Mouse (Mus musculus) kidney, embryonic 14.5 days (tissue): ENCODE results near the gene Olfr781. TPM values are rescaled to one million over a fixed set of nuclear protein-coding genes. Genes with fewer than 3 reads are reported as not detected.
"Not testable (repeated sequence)": the region's sequence is repeated elsewhere in the genome, so short reads cannot be mapped to it uniquely, and the experiment has no call there.

Experiments used
- ATAC-seq: fragments of 200-750 bp; cut with Nextera tagmentation; 2 replicates; pipeline ENCODE4 v1.8.0; 2017; ENCODE audit warnings: moderate number of reproducible peaks, mild to moderate bottlenecking, moderate TSS enrichment, moderate library complexity; ENCODE audit not compliant: low FRiP score, low TSS enrichment
- H3K27ac ChIP-seq: fragments of 300-500 bp; sonication (generic); 2 replicates; pipeline ENCODE4 v1.5.1; 2014; ENCODE audit warnings: low read depth, mild to moderate bottlenecking, low read length, moderate library complexity, mixed read lengths
- H3K27me3 ChIP-seq: fragments of 300-500 bp; sonication (generic); 2 replicates; pipeline ENCODE4 v1.6.1; 2014; ENCODE audit warnings: mild to moderate bottlenecking, low read length; ENCODE audit not compliant: control insufficient read depth, insufficient read depth
- H3K36me3 ChIP-seq: fragments of 300-500 bp; sonication (generic); 2 replicates; pipeline ENCODE4 v1.6.1; 2014; ENCODE audit warnings: low read length, mixed read lengths; ENCODE audit not compliant: control insufficient read depth, insufficient read depth
- H3K4me1 ChIP-seq: fragments of 300-500 bp; sonication (generic); 2 replicates; pipeline ENCODE4 v1.6.1; 2014; ENCODE audit warnings: low read length, mixed read lengths; ENCODE audit not compliant: control insufficient read depth, insufficient read depth
- H3K4me2 ChIP-seq: fragments of 300-500 bp; sonication (generic); replicated peaks from 2 replicates; pipeline ENCODE4 v1.6.1; 2014; ENCODE audit warnings: low read depth, mild to moderate bottlenecking, low read length
- H3K4me3 ChIP-seq: fragments of 300-500 bp; sonication (generic); 2 replicates; pipeline ENCODE4 v1.5.1; 2014; ENCODE audit warnings: mild to moderate bottlenecking, low read length
- H3K9ac ChIP-seq: fragments of 300-500 bp; sonication (generic); 2 replicates; pipeline ENCODE4 v1.6.1; 2014; ENCODE audit warnings: low read depth, mild to moderate bottlenecking, low read length, moderate library complexity
- H3K9me3 ChIP-seq: fragments of 300-500 bp; sonication (generic); 2 replicates; pipeline ENCODE4 v1.6.1; 2016; ENCODE audit warnings: low read length; ENCODE audit not compliant: control insufficient read depth
- WGBS: fragments of 180-500 bp; shearing (Covaris S2); extraction: QIAGEN DNeasy Blood & Tissue Kit; methylation state at CpG from one replicate; pipeline ENCODE4 v1.1.7; 2014; 5-methylcytosine and 5-hydroxymethylcytosine counted together
- polyA plus RNA-seq: library from polyadenylated mRNA; unstranded; fragments of >200 nt; fragmentation: Nextera tagmentation; extraction: Ambion mirVana; gene quantifications from 2 replicates; pipeline ENCODE4 v1.2.1, GENCODE M21; 2014

The Olfr781 gene
- not detected in 2 replicates for polyA plus RNA-seq

- no peaks in the 10 kb centered on the region for H3K36me3 ChIP-seq
- no peak within 1 kb of the TSS for H3K9ac ChIP-seq
- no peaks in the 10 kb centered on the region for H3K27me3 ChIP-seq
- H3K9me3 ChIP-seq, result no peaks in the 10 kb centered on the region
- no peak for ATAC-seq
- no peak within 1 kb of the TSS for H3K27ac ChIP-seq
- no peak within 1 kb of the TSS for H3K4me2 ChIP-seq
- no peak within 1 kb of the TSS for H3K4me3 ChIP-seq
- H3K4me1 ChIP-seq, result no peaks in the 10 kb centered on the region
Measured at GRCm38 (mm10) chr10:129328554-129328953, at the start of gene Olfr781. Gene Olfr781, plus strand, starts transcription at chr10:129328854.

- not testable (repeated sequence) for H3K27me3 ChIP-seq, H3K36me3 ChIP-seq, H3K4me2 ChIP-seq, H3K4me1 ChIP-seq, ATAC-seq, H3K27ac ChIP-seq, H3K9me3 ChIP-seq, H3K9ac ChIP-seq, H3K4me3 ChIP-seq
- WGBS, result 60% methylated on average over 1 of the region's 1 CpGs
Measured at GRCm38 (mm10) chr10:129312973-129313372, 15.7 kb upstream of the Olfr781 start.

GRCm38 (mm10) chr10:129313521-129313920 lies 15.1 kb upstream of the Olfr781 start:
- not testable (repeated sequence) for H3K36me3 ChIP-seq, H3K4me3 ChIP-seq, H3K9ac ChIP-seq, H3K27ac ChIP-seq, H3K4me2 ChIP-seq, ATAC-seq, H3K27me3 ChIP-seq, H3K9me3 ChIP-seq, H3K4me1 ChIP-seq
- no CpG with 5 or more reads among the region's 1 CpGs for WGBS

GRCm38 (mm10) chr10:129317817-129318216 lies 10.8 kb upstream of the Olfr781 start, which contains the start of gene Olfr780:
Gene Olfr780, plus strand, starts transcription at chr10:129318117.
- Histone ChIP-seq H3K4me1 (no peaks in the 10 kb centered on the region), H3K9me3 (no peaks in the 10 kb centered on the region), H3K27me3 (no peaks in the 10 kb centered on the region), H3K4me3 (no peak within 1 kb of the TSS), H3K4me2 (no peak within 1 kb of the TSS), H3K36me3 (no peaks in the 10 kb centered on the region), H3K9ac (no peak within 1 kb of the TSS), H3K27ac (no peak within 1 kb of the TSS)
- ATAC-seq, result no peak
- 88% methylated on average over 3 of the region's 3 CpGs for WGBS

- 79% methylated on average over 3 of the region's 3 CpGs for WGBS
Measured at GRCm38 (mm10) chr10:129348550-129348949, 19.9 kb downstream of the Olfr781 start, which contains the start of gene Olfr782. Gene Olfr782, plus strand, starts transcription at chr10:129348850.

GRCm38 (mm10) chr10:129352475-129352874 lies 23.8 kb downstream of the Olfr781 start:
- H3K9me3 ChIP-seq, H3K27ac ChIP-seq, H3K4me2 ChIP-seq, H3K36me3 ChIP-seq, H3K9ac ChIP-seq, H3K4me1 ChIP-seq, H3K4me3 ChIP-seq, ATAC-seq, H3K27me3 ChIP-seq: not testable (repeated sequence)
- WGBS, result 59% methylated on average over 2 of the region's 2 CpGs

More at GRCm38 (mm10) chr10:129348550-129348949, 19.9 kb downstream of the Olfr781 start, which contains the start of gene Olfr782:
- Histone ChIP-seq H3K36me3 (no peaks in the 10 kb centered on the region), H3K27me3 (no peaks in the 10 kb centered on the region), H3K4me1 (no peaks in the 10 kb centered on the region), H3K9me3 (no peaks in the 10 kb centered on the region), H3K4me2 (no peak within 1 kb of the TSS), H3K27ac (no peak within 1 kb of the TSS), H3K9ac (no peak within 1 kb of the TSS), H3K4me3 (no peak within 1 kb of the TSS)
- ATAC-seq, result no peak

- not testable (repeated sequence) for H3K36me3 ChIP-seq, H3K4me1 ChIP-seq, H3K4me3 ChIP-seq, H3K9ac ChIP-seq, H3K27me3 ChIP-seq, H3K4me2 ChIP-seq, H3K9me3 ChIP-seq, ATAC-seq, H3K27ac ChIP-seq
- WGBS, result 87% methylated on average over 4 of the region's 4 CpGs
Measured at GRCm38 (mm10) chr10:129356496-129356895, 27.8 kb downstream of the Olfr781 start.

- Histone ChIP-seq H3K4me2 (no peak overlapping the region), H3K4me3 (no peak overlapping the region), H3K36me3 (no peaks in the 10 kb centered on the region), H3K27ac (no peak overlapping the region), H3K27me3 (no peaks in the 10 kb centered on the region), H3K9ac (no peak overlapping the region), H3K9me3 (0 out of 2 replicates have a peak, but pooled peaks cover 3% of the 10 kb centered on the region), H3K4me1 (no peaks in the 10 kb centered on the region)
- WGBS, result 75% methylated on average over 5 of the region's 5 CpGs
- ATAC-seq, result no peak
Measured at GRCm38 (mm10) chr10:129357307-129357706, 28.7 kb downstream of the Olfr781 start.

GRCm38 (mm10) chr10:129374051-129374450 lies 45.4 kb downstream of the Olfr781 start:
- not testable (repeated sequence) for H3K9me3 ChIP-seq, H3K27ac ChIP-seq, H3K4me1 ChIP-seq, H3K4me2 ChIP-seq, ATAC-seq, H3K4me3 ChIP-seq, H3K36me3 ChIP-seq, H3K27me3 ChIP-seq, H3K9ac ChIP-seq
- WGBS, result 82% methylated on average over 5 of the region's 5 CpGs
